Mouse (Mus musculus) fat pad, adult 2 months (tissue): ENCODE measurements around the gene Hipk4.
"Not testable (repeated sequence)": the region's sequence is repeated elsewhere in the genome, so short reads cannot be mapped to it uniquely, and the experiment has no call there.

Experiments
- DNase-seq: peaks from one replicate; pipeline ENCODE4 v3.0.0-alpha.2; 2011; ENCODE audit warnings: low read depth, low spot score; ENCODE audit errors: extremely low read depth

Gene Hipk4

GRCm38 (mm10) chr7:27493450-27493849 lies 29.6 kb upstream of the Hipk4 start:
- no peak for DNase-seq

- DNase-seq: not testable (repeated sequence)
These were observed 28.3 kb upstream of the Hipk4 start for GRCm38 (mm10) chr7:27494659-27495367.

GRCm38 (mm10) chr7:27499036-27499435 lies 24.0 kb upstream of the Hipk4 start, which contains the start of gene Prx:
Gene Prx, plus strand, starts transcription at chr7:27499324.
- no peak for DNase-seq

- no peak for DNase-seq
These were observed 21.4 kb upstream of the Hipk4 start for GRCm38 (mm10) chr7:27501620-27502019.

- no peak for DNase-seq
These were observed 16.2 kb upstream of the Hipk4 start for GRCm38 (mm10) chr7:27506765-27507370.

GRCm38 (mm10) chr7:27507711-27508647 lies 15.1 kb upstream of the Hipk4 start:
- peak; percentile 75 for DNase-seq

- DNase-seq: no peak
These were observed 14.4 kb upstream of the Hipk4 start for GRCm38 (mm10) chr7:27508648-27509005.

- no peak for DNase-seq
These were observed 12.3 kb upstream of the Hipk4 start for GRCm38 (mm10) chr7:27510809-27511208.

- no peak for DNase-seq
These were observed 8.1 kb upstream of the Hipk4 start for GRCm38 (mm10) chr7:27514961-27515360.

GRCm38 (mm10) chr7:27518314-27518713 lies 4.8 kb upstream of the Hipk4 start:
- no peak for DNase-seq

- DNase-seq: no peak
These were observed 3.0 kb upstream of the Hipk4 start for GRCm38 (mm10) chr7:27520104-27520503.

- peak; percentile 62 for DNase-seq
These were observed 2.5 kb upstream of the Hipk4 start for GRCm38 (mm10) chr7:27520599-27520998.

GRCm38 (mm10) chr7:27523805-27524204 lies 738 bp downstream of the Hipk4 start:
- no peak for DNase-seq

GRCm38 (mm10) chr7:27526039-27526827 lies 3.2 kb downstream of the Hipk4 start:
- no peak for DNase-seq

- DNase-seq: no peak
These were observed 6.0 kb downstream of the Hipk4 start for GRCm38 (mm10) chr7:27529070-27529469.

- no peak for DNase-seq
These were observed 7.9 kb downstream of the Hipk4 start for GRCm38 (mm10) chr7:27530937-27531336.

GRCm38 (mm10) chr7:27531707-27532106 lies 8.6 kb downstream of the Hipk4 start:
- DNase-seq: no peak

GRCm38 (mm10) chr7:27532480-27533050 lies 9.5 kb downstream of the Hipk4 start:
- DNase-seq: no peak

GRCm38 (mm10) chr7:27535386-27535785 lies 12.3 kb downstream of the Hipk4 start:
- DNase-seq: no peak

GRCm38 (mm10) chr7:27536618-27537017 lies 13.6 kb downstream of the Hipk4 start:
- no peak for DNase-seq
